Mouse (Mus musculus) mesoderm, embryonic 11.5 days (tissue): ENCODE data around the gene Vmn1r157.
"Not testable (repeated sequence)": the region's sequence is repeated elsewhere in the genome, so short reads cannot be mapped to it uniquely, and the experiment has no call there.

Experiments used
- DNase-seq: peaks from one replicate; pipeline ENCODE4 v3.0.0-alpha.2; 2012; ENCODE audit warnings: low read depth, low spot score

Vmn1r157 gene

GRCm38 (mm10) chr7:22761397-22761796 lies at the start of gene Vmn1r157:
Gene Vmn1r157, plus strand, starts transcription at chr7:22761697.
- DNase-seq = not testable (repeated sequence)

GRCm38 (mm10) chr7:22719610-22720009 lies 41.9 kb upstream of the Vmn1r157 start, which contains the start of gene Gm4567:
Gene Gm4567, minus strand, starts transcription at chr7:22719710.
- DNase-seq = not testable (repeated sequence)

GRCm38 (mm10) chr7:22775981-22776380 lies 14.5 kb downstream of the Vmn1r157 start:
- DNase-seq = not testable (repeated sequence)

- not testable (repeated sequence) for DNase-seq
These were observed 29.2 kb downstream of the Vmn1r157 start, which contains the start of gene Vmn1r158 for GRCm38 (mm10) chr7:22790682-22791081. Gene Vmn1r158, minus strand, starts transcription at chr7:22790782.
